Mouse (Mus musculus) liver, embryonic 14.5 days (tissue): Measurements from ENCODE around the gene Nudt22.

Source experiments
- CTCF ChIP-seq: IDR thresholded peaks from 2 replicates; pipeline ENCODE4 v1.5.1; 2016; ENCODE audit warnings: antibody characterized with exemption, low read depth, control low read depth
- EP300 ChIP-seq: IDR thresholded peaks from 2 replicates; pipeline ENCODE4 v1.6.1; 2016; ENCODE audit warnings: antibody characterized with exemption, low read depth

- TF ChIP-seq CTCF (no peak), EP300 (no peak)
Measured at GRCm38 (mm10) chr19:6999360-7000063, 3.6 kb upstream of the Nudt22 start.
